Mouse (Mus musculus): ENCODE results near the gene Ralgps1. TPM values are rescaled to one million over a fixed set of nuclear protein-coding genes. Genes with fewer than 3 reads are reported as not detected.

The Ralgps1 gene
- total and polyA plus RNA-seq, 3 experiments, result 0.62 to 2.1 (median 1.5) TPM

DNA sequence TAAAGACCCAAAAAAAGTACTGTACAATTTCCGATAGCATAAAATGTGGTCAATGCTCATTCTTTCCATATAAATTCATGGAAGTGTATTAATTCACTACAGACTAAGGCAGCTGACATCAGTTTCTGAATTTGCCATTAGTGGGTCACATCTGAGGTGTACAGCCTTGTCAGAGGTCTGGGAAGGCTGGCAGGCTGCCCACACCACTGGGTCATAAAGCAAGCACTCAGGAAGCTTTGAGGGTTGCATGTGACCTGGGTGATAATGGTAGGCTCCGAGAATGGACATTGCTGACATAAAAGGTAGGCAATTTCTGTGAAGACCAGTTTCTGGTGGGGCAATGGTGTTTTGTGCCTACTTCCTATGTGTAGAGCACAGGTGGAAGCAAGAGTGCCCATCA, 183.4 kb downstream of the Ralgps1 start:
- Histone ChIP-seq H3K4me3 (replicated peaks in 1 of 3; ENCODE audit: low read depth in 2 of 3, low read length in 2 of 3, poor library complexity in 1 of 3) (no peak overlapping the region), H3K36me3 (replicated peaks in 1 of 2; ENCODE audit: control insufficient read depth in 1 of 2, insufficient read depth in 1 of 2, low read length in 1 of 2) (no peaks in the 10 kb centered on the region), H3K27ac (ENCODE audit: insufficient read depth, low read depth) (no peak overlapping the region), H3K9me3 (replicated peaks; ENCODE audit: low read length) (no peaks in the 10 kb centered on the region), H3K9ac (ENCODE audit: insufficient read depth, low read depth) (no peak overlapping the region), H3K4me1 (ENCODE audit: control insufficient read depth in 1 of 2, insufficient read depth in 2 of 2) (peaks cover 0 to 9% of the 10 kb centered on the region in 2 experiments; a peak in 2 of 4 replicates), H3K27me3 (replicated peaks) (no peaks in the 10 kb centered on the region), H3K4me2 (ENCODE audit: insufficient read depth, low read depth, poor library complexity, severe bottlenecking) (no peak overlapping the region), H3K79me2 (replicated peaks; ENCODE audit: control insufficient read depth, extremely low read depth, insufficient read depth, poor library complexity, severe bottlenecking) (no peaks in the 10 kb centered on the region)
- TF ChIP-seq MAFK (IDR thresholded peaks at IDR 0.05; ENCODE audit: insufficient replicate concordance, low read length) (no peak), ETS1 (conservative IDR thresholded peaks at IDR 0.05; ENCODE audit: low read depth, low read length) (no peak), HCFC1 (IDR thresholded peaks at IDR 0.05; ENCODE audit: low read depth, low read length) (no peak)
- in situ Hi-C loops (cut with MboI; ENCODE audit: low pct_ligation_motif_present, low pct_unique_long_range_greater_than_20kb, low sequenced_read_pairs), result no loop called here
- no peak for DNase-seq (ENCODE audit: extremely low read depth)
- dilution Hi-C loops (cut with MboI; ENCODE audit: extremely low pct_ligation_motif_present, extremely low pct_unique_long_range_greater_than_20kb, low sequenced_read_pairs), result no loop called here

DNA sequence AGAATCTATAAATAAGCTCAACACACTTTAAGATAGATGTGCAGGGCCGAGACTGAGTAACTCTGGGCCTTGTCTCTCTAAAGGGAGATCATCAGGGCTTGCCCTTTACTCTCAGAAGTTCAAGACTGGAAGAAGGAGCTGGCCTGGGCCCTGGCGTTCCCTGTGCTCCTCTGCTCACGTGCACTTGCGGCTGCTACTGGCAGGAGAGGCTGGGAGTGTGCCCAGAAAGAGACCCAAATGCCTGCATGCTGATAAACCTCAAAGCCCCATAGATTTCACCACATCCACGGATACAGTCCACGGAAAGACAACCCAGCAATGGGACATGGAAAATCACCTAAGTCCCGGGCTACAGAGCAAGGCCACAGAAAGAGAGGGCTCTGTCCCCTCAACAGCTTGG, 184.8 kb downstream of the Ralgps1 start:
- TF ChIP-seq RCOR1 (conservative IDR thresholded peaks at IDR 0.05; ENCODE audit: low read depth, low read length) (no peak), HCFC1 (IDR thresholded peaks at IDR 0.05; ENCODE audit: low read depth, low read length) (no peak), EP300 (IDR thresholded peaks at IDR 0.05; ENCODE audit: low read length) (no peak), POLR2A (IDR thresholded peaks at IDR 0.05; ENCODE audit: low read depth, low read length) (no peak), ZKSCAN1 (IDR thresholded peaks at IDR 0.05; ENCODE audit: borderline replicate concordance, low read depth, low read length) (no peak), PAX5 (IDR thresholded peaks at IDR 0.05; ENCODE audit: low read length) (no peak), KAT2A (IDR thresholded peaks at IDR 0.05; ENCODE audit: insufficient replicate concordance, low read length) (no peak), ETS1 (conservative IDR thresholded peaks at IDR 0.05; ENCODE audit: low read depth, low read length) (no peak), ZMIZ1 (IDR thresholded peaks at IDR 0.05; ENCODE audit: low read depth, low read length) (no peak), GABPA (IDR thresholded peaks at IDR 0.05; ENCODE audit: insufficient replicate concordance, low read depth, low read length) (no peak), BHLHE40 (IDR thresholded peaks at IDR 0.05; ENCODE audit: low read depth, low read length) (no peak), NELFE (IDR thresholded peaks at IDR 0.05; ENCODE audit: low read depth, low read length) (no peak), UBTF (IDR thresholded peaks at IDR 0.05; ENCODE audit: low read depth, low read length) (no peak), MYC (IDR thresholded peaks at IDR 0.05; ENCODE audit: low read depth, low read length) (no peak), TBP (conservative IDR thresholded peaks at IDR 0.05; ENCODE audit: low read depth, low read length) (no peak), CTCF (conservative IDR thresholded peaks at IDR 0.05 in 1 of 2, IDR thresholded peaks at IDR 0.05 in 1 of 2; ENCODE audit: low read depth in 2 of 2, low read length in 2 of 2) (no peak), JUN (IDR thresholded peaks at IDR 0.05; ENCODE audit: insufficient read depth, low read depth, low read length) (no peak), CHD2 (IDR thresholded peaks at IDR 0.05; ENCODE audit: low read length) (no peak), MAFK (IDR thresholded peaks at IDR 0.05; ENCODE audit: insufficient replicate concordance, low read length) (no peak), CHD1 (IDR thresholded peaks at IDR 0.05; ENCODE audit: low read depth, low read length) (no peak)
- dilution Hi-C loops (cut with MboI; ENCODE audit: extremely low pct_ligation_motif_present, extremely low pct_unique_long_range_greater_than_20kb, low sequenced_read_pairs), result no loop called here
- DNase-seq (ENCODE audit: extremely low read depth), result no peak
- Histone ChIP-seq H3K4me2 (ENCODE audit: insufficient read depth, low read depth, poor library complexity, severe bottlenecking) (no peak overlapping the region), H3K27ac (ENCODE audit: insufficient read depth, low read depth) (no peak overlapping the region), H3K9me3 (replicated peaks; ENCODE audit: low read length) (no peaks in the 10 kb centered on the region), H3K27me3 (replicated peaks) (no peaks in the 10 kb centered on the region), H3K4me3 (replicated peaks in 1 of 3; ENCODE audit: low read depth in 2 of 3, low read length in 2 of 3, poor library complexity in 1 of 3) (no peak overlapping the region), H3K9ac (ENCODE audit: insufficient read depth, low read depth) (no peak overlapping the region), H3K36me3 (replicated peaks in 1 of 2; ENCODE audit: control insufficient read depth in 1 of 2, insufficient read depth in 1 of 2, low read length in 1 of 2) (no peaks in the 10 kb centered on the region), H3K4me1 (ENCODE audit: control insufficient read depth in 1 of 2, insufficient read depth in 2 of 2) (peaks cover 0 to 9% of the 10 kb centered on the region in 2 experiments; a peak in 2 of 4 replicates), H3K79me2 (replicated peaks; ENCODE audit: control insufficient read depth, extremely low read depth, insufficient read depth, poor library complexity, severe bottlenecking) (no peaks in the 10 kb centered on the region)
- in situ Hi-C loops (cut with MboI; ENCODE audit: low pct_ligation_motif_present, low pct_unique_long_range_greater_than_20kb, low sequenced_read_pairs), result no loop called here

Data from CH12.LX (cell line).